Mouse (Mus musculus) adrenal gland, postnatal 25 days (tissue): ENCODE data around the gene Gas7. TPM values are rescaled to one million over a fixed set of nuclear protein-coding genes. Genes with fewer than 3 reads are reported as not detected.

Source experiments
- DNase-seq: peaks from one replicate; pipeline ENCODE4 v3.0.0; 2021; ENCODE audit warnings: mixed read lengths
- total RNA-seq: library from RNA; stranded (reverse); gene quantifications from 2 replicates; pipeline ENCODE4 v1.2.3, GENCODE M21; 2021

The Gas7 gene
- total RNA-seq, 1 experiment from 2014 or later, result 36.1 TPM

DNA sequence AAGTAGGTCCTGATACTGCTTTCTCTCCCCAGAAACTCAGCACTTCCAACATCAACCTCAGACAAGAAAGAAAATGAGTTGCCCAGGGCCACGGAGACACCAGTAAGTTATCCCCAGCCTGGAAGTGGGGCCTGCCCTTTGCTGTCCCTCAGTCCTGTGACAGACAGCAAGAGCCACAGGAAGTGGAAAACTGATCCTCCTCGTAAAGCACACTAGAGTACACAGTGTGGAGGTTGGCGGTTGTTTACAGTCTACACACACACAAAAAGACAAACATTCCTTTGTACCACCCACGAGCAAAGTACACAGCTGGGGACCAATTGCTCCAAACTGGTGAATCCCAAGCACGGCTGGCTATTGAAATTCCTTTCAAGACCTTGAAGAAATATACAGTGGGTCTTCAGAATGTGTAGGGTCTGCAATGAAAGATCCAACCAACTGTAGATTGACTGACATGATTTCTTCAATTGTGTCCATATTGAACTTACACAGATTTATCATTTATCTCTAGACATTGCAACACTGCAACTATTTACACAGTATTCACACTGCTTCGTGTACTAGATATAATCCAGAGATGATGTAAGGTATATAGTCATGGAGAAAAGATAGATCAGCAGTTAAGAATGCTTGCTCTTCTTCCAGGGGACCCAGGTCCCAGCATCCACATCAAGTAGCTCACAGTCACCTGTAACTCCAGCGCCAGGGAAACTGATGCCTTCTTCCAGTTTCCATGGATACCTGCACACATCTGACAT, 267.3 kb downstream of the Gas7 start:
- no peak for DNase-seq

DNA sequence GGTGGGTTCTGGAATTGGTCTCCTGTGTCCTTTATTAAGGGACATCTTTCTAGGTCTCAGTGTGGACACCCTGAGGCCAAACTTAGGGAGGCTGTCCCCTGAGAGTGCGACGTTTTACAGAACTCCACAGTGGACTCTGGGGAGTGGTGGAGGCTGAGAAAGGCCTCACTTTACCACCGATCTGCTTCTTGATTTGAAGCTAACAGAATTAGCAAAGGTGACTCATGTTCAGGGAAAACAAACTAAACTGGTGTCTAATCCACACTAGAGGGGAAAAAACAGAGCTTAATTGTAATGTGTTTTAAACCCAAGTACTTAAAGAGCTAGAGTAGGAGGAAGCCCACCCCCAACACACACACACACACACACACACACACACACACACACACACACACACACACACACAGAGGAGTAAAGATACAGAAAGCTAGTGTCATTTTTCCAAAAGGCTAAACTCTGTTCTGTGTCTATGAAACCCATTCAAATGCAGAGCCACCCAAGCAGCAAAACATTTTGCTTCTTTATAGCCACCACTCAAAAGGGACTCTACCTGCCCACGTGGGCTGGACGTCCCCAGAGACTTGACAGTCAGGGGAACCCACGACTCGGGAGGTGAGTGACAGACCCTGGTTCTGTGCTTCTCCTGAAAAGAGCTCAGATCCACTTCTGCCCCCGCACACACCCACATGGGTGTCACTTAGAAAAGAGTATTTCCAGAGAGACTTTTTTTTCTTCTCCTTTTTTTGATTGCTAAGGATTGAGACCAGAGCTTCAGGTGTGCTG, 268.2 kb downstream of the Gas7 start:
- DNase-seq, result no peak

DNA sequence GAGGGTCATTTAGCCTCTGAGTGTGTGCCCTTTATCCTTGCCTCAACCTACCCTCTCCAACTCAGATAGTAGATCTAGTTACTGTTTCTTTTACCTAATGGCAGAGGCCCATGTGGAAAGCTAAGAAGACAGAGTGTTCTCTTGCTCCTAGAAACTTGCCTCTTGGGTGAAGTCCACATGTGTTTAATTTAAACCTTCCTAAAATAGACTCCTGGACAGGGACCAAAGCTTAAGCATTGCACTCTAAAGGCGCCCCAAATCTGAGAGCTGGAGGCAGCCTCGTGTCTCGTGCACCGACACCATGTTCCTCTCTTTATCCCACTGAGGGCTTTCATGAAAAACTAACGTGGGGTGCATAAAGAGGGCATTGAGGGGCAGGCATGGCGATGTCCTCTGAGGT, 271.9 kb downstream of the Gas7 start:
- no peak for DNase-seq

DNA sequence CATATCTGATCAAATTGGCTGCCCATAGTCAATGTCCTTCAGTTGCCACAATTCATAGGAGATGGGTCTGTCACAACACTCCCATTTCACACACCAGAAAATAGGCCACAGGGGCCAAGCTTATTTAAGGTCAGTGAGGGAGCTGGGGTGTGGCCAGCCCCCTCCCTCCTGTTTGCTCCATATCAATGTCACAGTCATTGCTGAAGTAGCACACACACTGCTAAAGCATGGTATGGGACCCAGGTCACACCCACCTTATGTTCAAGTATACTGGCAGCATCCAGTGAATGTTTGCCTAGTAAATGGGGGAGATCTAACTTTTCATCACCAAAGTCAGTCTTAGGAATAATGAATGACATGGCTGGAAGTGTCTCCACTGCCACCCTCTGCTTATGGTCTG, 273.5 kb downstream of the Gas7 start:
- no peak for DNase-seq

DNA sequence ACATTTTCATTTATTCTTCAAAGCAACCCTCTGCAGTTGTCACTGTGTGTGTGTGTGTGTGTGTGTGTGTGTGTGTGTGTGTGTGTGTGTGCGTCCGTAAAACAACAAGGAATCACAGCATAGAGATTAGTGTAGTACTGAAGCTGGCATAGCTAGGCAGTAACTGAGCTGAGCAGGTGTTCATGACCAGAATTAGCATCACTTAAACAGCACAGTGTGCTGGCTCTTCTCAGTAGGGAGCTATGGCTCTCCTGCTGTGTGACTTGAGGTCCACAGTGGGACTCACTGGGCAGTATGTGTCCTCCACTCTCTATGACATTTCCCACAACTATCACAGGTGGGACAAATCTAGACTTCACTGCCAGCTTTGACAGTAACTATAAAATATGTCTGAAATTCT, 275.8 kb downstream of the Gas7 start:
- DNase-seq, result no peak

DNA sequence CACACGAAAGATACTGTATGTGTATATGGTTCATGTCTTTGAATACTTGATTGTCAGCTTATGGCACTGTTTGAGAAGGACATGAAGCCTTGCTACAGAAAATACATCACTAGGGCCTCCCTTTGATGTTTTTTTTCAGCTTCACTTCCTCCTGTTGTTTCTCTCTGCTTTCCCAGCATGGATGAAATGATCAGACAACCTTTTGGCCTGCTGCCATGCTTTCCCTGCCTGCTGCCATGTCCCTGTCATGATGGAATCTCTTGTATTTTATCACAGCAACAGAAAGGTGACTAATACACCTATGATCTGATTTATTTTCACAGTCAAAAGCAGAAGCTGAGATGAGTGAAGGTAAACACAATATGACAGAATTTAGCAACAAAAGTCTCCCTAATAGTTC, 278.5 kb downstream of the Gas7 start:
- no peak for DNase-seq

DNA sequence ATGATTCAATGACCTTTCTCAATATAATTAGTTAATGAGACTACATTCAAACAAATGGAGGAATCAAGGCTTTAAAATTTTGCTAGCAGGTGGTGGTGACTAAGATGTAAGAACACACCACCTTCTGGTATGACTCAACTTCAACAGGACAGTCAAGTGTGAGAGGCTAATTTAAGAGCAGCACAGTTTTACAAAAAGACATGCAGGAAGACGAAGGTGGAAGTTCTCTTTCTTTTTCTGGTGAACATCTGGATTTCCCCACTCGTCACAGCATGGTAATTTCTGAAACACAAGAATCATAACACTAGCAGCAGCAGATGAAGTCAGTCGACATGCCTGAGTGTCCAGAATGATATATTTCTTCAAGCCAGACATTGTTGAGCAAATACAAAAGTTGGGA, 279.4 kb downstream of the Gas7 start:
- no peak for DNase-seq

DNA sequence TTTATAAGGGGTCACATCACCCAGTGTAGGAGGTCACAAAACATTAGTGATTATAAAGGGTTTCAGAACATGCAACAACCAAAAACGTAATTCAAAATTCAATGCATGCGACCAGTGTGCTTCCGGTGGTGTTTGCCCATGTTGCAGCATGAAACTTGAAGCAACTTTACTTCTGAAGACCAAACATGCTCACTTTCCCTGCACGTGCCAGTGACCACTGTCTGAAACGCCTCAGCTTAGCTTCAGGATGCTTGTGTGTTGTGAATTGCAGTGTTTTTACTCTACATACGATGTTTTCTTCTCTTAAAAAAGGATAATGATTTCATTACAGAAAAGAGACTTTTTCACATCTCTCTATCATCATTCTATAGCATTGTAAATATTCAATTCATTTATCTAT, 283.1 kb downstream of the Gas7 start:
- no peak for DNase-seq

Other genes with a start within 250 kb of the Gas7 start
- gene Myh4, start 217.4 kb upstream of the Gas7 start, total RNA-seq, result 0.33 TPM in 1 of 2 replicates, not detected in the other
- gene Myh8, start 178.3 kb upstream of the Gas7 start, total RNA-seq, result not detected in 2 replicates
- not detected in 2 replicates for gene Myh13, start 133.8 kb upstream of the Gas7 start, total RNA-seq
- not detected in 2 replicates for gene Rcvrn, start 239.9 kb downstream of the Gas7 start, total RNA-seq